Mouse (Mus musculus): ENCODE results near the gene Exoc6b. TPM values are rescaled to one million over a fixed set of nuclear protein-coding genes. Genes with fewer than 3 reads are reported as not detected.

The Exoc6b gene
- total RNA-seq, 2 experiments from 2014 or later: 0.26 to 0.38 TPM

DNA sequence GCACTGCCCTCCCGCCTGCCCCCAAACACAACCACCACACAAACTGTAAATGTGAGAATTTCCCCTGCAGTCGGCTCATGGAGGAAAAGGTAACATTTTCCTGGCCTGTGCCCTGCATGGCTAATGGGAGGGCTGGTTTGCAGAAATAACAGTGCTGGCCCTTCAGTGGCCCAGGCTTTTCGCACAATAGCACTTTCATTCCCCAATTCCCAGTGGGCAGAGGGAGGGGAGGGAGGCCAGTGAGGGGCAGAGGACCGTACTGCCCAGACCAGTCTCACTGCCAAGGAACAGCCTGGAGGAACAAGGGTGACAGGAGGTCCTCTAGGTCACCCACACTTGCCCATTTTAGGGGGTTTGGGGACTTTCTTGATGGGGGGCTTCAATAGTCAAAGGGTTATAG, 491.4 kb downstream of the Exoc6b start:
- ATAC-seq (replicated peaks; ENCODE audit: low FRiP score, poor library complexity, severe bottlenecking): no peak

GRCm38 (mm10) chr6:84573905-84574660, 495.2 kb downstream of the Exoc6b start:
- no peak for ATAC-seq (replicated peaks; ENCODE audit: low FRiP score, poor library complexity, severe bottlenecking)

DNA sequence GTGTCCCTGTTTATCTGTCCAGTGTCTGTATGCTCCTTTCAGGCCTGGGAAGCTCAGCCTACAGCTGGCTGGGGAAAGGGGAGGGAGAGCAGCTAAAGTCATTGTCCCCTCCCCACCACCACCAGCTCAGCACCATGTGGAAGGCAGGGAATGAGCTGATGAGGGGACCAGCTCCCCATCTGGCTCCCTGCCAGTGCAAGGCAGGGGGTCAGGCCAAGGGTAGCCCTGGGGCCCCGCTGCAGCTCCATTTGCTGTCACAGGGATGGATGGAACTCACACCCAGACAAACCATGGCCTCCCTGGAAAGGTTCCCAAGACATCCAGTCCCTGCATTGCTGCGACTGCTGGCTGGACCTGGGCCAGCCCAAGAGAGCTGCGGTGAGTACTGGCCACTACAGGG, 499.3 kb downstream of the Exoc6b start:
- no peak for ATAC-seq (replicated peaks; ENCODE audit: low FRiP score, poor library complexity, severe bottlenecking)

GRCm38 (mm10) chr6:84569590-84569989, 499.7 kb downstream of the Exoc6b start:
- no peak for ATAC-seq (replicated peaks; ENCODE audit: low FRiP score, poor library complexity, severe bottlenecking)

GRCm38 (mm10) chr6:84568880-84569279, 500.4 kb downstream of the Exoc6b start:
- ATAC-seq (replicated peaks; ENCODE audit: low FRiP score, poor library complexity, severe bottlenecking): no peak

Other genes starting within 250 kb of the Exoc6b start
- gene Spr, start 68.3 kb upstream of the Exoc6b start, total RNA-seq (2015; ENCODE audit: low replicate concordance): 0.58 and 3.3 TPM in 2 replicates
- gene Spr, start 68.3 kb upstream of the Exoc6b start, total RNA-seq (2017; ENCODE audit: low replicate concordance): 1.4 and 6.6 TPM in 2 replicates
- not detected in 2 replicates for gene Emx1, start 117.9 kb upstream of the Exoc6b start, total RNA-seq (2015; ENCODE audit: low replicate concordance)
- gene Emx1, start 117.9 kb upstream of the Exoc6b start, total RNA-seq (2017; ENCODE audit: low replicate concordance): not detected in 2 replicates

Measured in erythroblast, adult 5-6 weeks (primary cell).